Mouse (Mus musculus): ENCODE results near the gene Smpd4.

Smpd4 gene

DNA sequence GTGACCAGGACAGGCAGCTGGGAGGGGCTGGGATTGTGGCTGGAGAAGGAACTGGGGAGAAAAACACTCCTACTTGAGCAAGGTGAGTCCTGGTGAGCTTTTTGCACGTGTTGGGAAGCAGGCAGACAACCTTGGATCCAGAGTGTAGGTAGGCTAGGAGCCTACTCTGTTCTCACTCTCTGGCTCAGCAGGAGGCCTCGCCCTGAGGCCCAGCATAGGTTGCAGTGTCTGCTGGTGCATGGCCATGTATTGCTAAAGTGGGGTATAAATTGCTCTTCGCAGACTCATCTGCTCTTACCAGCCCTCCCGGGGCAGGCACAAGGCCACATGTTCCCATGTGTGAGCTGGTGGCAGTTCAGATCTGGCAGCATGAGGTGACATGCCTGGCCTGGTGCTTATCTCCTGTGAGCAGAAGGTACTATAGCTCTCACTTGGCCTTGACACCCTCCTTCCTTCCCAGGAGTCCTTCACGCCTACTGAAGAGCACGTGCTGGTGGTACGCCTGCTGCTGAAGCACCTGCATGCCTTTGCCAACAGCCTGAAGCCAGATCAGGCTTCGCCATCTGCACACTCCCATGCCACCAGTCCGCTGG lies 19.0 kb downstream of the Smpd4 start:
- DNase-seq (ENCODE audit: low spot score), result no peak

DNA sequence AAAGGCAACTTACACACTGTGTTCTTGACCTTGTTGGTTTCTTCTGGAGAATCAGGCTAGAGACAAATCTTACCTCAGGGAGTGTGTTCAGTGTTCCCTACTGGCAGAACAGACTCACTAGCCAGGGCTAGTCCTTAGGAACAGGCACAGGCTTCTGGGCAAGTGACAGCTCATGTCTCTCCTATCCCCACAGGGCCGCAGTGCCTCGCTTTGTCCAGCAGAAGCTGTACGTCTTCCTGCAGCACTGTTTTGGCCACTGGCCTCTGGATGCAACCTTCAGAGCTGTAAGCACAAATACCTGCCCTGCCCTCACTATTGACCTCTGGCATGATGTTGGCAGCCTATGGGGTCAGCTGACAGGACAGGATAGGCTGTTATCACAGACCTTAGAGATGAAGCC lies 19.9 kb downstream of the Smpd4 start:
- no peak for DNase-seq (ENCODE audit: low spot score)

DNA sequence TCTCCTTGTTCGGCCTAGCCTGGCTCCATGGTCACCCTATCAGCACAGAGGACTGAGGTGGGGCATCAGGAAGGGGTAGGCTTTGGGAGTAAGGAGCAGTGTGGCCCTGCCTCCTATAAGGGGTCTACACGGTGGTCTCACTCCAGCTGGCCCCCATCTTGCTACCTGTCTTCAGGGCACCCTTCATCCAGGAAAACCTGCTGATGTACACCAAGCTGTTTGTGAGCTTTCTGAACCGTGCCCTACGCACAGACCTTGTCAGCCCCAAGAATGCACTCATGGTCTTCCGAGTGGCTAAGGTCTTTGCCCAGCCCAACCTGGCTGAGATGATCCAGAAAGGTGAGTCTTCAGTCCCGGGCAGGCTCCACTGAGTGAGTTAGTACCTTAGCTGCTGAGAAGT lies 20.8 kb downstream of the Smpd4 start:
- DNase-seq (ENCODE audit: low spot score), result no peak

DNA sequence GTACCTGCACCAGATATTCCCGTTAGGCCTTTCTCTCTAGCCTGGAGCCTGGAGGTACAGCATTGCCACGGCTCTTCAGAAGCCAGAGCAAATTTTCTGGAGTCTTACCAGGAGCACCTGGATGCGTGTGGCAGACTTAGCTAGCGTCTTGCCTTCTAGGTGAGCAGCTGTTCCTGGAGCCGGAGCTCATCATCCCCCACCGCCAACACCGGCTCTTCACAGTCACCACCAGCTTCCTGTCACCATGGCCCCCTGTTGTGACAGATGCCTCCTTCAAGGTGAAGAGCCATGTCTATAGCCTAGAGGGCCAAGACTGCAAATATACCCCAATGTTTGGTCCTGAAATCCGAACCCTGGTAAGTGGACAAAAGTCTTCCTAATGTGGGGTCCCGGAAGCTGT lies 21.6 kb downstream of the Smpd4 start:
- DNase-seq (ENCODE audit: low spot score), result no peak

DNA sequence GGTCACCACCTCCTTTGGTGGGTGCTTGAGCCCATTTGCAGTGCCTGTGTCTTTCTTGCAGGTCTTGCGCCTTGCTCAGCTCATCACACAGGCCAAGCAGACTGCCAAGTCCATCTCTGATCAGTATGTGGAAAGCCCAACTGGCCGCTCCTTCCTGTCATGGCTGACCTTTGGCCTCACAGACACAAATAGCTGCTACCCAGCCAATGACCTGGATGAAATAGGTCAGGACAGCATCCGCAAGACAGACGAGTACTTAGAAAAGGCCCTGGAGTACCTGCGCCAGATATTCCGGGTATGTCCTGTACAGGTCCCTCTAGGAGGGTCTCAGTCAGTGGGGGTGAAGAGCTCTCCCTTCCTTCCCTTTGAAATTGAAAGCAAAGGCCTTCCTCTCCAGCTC lies 22.1 kb downstream of the Smpd4 start:
- no peak for DNase-seq (ENCODE audit: low spot score)

DNA sequence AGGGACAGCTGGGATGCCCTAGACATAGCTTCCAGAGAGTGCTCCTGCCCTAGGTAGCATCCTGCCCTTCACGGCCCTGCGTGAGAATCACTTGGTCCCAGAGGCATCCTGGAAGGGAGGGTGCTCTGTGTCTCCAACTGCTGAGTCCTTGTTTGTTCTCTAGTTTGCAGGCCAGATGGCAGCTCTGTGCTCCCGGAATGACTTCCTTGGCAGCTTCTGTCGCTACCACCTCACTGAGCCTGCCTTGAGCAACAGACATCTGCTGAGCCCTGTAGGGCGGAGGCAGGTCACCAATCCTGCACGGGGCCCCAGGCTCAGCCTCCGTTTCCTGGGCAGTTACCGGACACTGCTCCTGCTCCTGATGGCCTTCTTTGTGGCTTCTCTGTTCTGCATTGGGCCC lies 23.2 kb downstream of the Smpd4 start:
- DNase-seq (ENCODE audit: low spot score), result no peak

DNA sequence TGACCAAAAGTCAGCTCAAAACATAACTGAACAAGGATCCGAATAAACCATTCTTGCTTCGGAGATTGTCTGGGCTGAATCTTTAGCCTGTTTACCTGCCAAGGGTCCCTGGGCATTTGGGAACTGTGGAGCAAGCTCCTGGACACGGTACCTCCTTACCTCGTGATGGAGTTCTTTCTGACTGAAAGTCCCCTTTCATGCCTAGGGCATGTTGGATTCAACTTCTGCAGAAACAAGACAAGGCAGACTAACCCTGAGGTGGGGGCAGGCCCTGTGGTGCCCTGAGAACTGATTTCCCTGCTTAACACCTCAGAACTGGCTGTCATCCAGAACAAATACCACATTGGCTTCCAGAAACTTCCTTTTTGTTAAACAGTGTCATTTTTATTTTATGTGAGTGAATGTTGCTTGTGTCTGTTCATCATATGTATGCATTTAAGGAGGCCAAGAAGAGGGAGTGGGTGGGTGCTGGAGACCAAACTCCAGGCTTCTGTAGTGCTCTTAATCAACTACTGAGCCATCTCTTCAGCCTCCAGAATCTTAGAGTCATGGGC lies 24.4 kb downstream of the Smpd4 start:
- DNase-seq (ENCODE audit: low spot score), result no peak

DNA sequence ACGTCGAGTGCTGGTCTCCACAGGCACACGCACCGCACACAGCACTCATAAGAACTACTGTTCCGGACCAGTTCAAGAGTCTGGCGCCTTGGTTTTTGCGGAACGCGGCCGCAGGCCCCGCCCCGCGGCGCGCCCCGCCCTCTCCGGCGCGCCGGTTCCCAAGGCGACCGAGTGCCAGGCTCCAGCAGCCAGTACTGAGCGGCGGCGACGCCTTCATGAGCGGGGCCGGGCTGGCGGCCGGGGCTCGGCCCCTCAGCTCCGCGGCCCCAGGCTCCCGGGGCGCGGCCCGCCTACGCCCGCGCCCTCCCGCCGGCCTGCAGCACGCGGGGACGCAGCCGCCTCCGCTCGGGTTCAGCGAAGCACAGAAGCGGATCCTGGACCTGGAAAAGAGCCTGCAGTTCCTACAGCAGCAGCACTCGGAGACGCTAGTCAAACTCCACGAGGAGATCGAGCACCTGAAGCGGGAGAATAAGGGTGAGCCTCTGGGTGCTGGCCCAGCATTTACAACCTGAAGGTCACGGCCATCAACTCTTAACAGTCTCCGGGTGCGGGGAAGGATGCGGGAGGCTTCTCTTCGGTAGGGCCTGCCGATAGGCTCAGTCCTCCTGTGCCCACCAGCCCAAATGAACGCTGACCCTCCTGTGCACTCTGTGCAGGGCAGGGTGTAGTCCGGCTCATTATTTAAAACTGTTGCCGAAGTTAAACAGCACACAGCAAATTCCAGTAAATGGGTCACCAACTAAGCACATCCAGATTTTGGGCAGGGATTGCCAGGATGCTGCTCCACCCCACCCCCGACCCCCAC lies 27.4 kb downstream of the Smpd4 start, which contains the start of gene Ccdc74a:
Ccdc74a (plus strand) TSS at position 161 of the 805 bp plus-strand sequence.
- peak; percentile 80 for DNase-seq (ENCODE audit: low spot score)

DNA sequence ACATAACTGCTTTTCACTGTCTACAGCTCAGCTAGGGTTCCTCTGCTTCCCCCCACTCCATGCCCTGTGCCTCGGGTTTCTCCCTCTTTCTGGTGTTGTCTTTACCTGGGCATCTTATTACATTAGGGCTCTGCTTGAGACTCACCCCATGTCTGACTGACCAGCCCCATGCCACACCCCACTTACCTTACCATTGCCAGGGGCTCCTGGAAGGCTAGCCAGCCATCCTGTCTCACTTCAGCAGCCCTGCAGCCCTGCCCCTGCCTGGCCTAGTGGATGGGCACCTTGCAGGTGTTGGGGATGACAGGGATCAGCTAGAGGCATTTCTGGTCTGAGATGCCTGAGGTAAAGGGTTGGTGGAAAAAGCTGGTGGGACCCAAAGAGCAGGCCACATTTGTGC lies 28.0 kb downstream of the Smpd4 start:
- no peak for DNase-seq (ENCODE audit: low spot score)

DNA sequence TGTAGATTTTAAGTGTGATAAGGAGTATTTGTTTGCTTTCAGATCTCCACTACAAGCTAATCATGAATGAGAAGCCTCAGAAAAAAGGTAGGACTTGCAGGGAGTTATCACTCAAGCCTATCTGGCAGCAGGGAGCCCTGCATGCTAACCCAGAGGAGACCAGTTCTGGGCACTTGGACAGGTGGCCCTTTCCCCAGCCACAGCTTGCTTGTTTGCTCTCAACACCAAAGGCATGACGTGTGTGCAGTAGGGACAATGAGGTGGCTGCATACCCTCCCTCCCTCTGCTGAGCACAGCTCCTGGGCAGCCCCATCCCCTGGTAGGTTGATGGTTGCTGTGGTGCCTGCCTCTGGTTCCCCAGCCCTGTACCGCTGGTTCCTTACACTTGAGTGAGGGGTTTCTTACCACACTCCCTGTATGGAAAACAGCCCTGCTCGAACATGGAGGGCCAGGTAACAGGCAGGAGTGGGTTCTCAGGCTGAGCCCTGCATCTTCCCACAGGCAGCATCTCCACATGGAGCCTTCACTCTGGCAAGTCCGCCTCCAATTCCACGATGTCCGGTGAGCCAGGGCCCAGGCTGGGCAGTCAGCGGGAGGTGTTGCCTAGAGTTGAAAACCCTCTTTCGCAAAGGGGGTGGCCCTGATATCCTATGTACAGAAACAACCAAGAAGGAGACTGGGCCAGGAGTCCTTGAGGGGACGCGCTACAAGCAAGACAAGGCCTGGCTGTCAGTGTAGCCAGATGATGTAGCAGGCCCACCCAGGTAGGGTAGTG lies 28.6 kb downstream of the Smpd4 start:
- no peak for DNase-seq (ENCODE audit: low spot score)

DNA sequence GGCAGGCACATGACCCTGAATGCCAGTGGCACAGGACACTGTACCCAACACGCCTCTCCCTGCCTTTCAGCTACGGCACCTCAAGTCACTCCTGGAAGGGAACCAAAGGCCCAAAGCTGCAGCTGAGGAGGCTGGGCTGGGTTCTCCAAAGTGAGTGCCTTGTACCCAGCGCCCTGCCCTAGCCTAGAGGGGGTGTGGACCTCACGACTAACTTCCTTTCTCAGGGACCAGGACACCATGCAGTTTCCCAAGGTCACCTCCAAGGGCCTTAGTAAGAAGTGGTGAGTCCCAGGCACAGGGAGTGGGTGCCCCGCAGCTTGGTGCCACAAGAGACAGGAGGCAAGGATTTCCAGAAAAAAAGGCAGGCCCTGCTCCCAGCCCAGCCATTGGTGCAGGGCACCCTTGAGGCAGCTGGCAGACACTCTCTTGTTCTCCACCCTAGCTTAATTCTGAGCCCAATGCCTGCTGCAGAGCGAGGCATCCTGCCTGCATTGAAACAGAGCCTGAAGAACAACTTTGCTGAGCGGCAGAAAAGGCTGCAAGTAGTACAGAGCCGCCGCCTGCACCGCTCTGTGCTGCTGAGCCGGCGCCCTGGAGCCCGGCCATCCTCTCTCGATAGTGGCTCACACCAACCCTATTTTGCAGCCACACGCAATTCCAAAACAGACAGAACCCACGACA lies 30.9 kb downstream of the Smpd4 start:
- peak; percentile 24 for DNase-seq (ENCODE audit: low spot score)

DNA sequence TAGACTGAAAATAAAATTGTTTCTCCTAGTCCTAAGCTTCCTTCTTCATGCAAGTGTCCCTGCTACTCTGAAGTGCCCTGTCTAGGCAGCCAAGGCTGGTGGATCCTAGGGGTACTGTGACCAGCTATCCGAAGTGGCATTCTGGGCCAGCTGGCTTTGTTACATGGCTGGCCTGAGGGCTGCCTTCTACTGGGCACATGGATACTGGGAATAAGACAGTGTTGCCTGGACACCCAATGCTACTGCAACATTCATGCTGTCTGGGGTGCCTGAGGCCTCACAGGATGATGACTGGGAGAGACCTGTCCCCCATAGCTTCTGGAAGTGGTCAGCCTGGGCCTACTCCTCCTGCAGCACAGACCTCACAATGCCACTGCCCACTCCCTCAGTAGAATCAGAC lies 31.6 kb downstream of the Smpd4 start:
- no peak for DNase-seq (ENCODE audit: low spot score)

DNA sequence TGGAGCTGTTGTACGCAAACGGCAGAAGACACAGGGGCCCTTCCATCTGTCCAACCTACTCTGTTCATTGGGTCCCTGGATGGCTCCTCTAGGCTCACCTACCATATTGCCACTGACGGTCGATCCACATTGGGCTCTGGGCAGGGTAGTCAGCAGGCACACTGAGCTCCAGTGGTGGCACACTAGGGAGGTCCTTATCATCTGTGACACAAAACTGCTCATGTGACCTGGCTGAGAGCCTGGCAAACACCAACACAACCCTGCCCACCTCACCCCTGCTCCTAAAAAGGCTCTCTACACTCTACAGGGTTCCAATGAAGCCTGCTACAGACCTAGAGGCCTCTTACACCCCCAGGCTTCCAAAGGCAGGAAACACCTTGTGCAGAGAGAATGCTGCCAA lies 33.5 kb downstream of the Smpd4 start:
- no peak for DNase-seq (ENCODE audit: low spot score)

DNA sequence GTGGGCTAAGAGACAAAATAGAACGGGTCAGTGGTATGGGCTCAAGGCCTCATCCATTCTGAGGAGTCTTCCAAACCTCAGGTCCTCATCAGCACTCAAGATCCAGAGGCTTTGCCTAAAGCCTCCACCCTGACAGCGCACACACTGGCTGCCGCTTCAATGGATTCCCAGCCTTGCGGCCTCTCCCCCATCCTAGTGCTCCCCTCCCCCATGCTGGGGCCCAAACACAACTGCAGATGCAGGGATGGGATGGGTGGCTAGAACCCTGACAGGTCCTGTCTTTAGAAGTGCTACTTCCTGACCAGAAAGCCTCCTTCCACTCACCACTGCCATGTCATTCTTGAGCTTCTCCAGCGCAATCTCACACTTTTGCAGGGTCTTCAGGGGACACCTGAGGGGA lies 34.4 kb downstream of the Smpd4 start:
- no peak for DNase-seq (ENCODE audit: low spot score)

DNA sequence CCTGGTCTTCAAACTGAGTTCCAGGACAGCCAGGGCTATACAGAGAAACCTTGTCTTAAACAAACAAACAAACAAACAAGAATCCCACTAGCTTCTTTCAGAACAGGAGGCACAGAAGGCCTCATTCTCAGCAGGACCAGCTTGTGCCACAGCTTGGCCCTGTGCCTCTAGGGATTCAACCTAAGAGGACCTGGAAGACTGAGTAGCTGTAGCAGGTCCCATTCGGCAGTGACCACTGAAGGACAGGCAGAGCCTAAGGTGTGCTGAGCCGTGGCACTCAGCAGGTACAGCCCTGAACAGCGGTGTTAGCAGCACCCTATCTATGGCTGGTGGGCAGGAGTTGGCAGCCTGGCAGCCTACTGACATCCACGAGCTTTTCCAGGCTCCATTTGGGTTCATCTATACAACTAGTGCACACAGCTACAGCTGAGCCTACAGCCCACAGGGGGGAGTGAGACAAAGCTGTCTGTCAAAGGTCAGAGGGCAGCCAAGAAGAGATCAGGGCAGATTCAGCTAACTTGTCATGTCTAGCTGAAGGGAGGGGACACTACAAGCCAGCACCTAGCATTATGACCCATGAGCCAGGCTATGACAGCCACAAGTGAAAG lies 35.1 kb downstream of the Smpd4 start:
- DNase-seq (ENCODE audit: low spot score), result no peak

DNA sequence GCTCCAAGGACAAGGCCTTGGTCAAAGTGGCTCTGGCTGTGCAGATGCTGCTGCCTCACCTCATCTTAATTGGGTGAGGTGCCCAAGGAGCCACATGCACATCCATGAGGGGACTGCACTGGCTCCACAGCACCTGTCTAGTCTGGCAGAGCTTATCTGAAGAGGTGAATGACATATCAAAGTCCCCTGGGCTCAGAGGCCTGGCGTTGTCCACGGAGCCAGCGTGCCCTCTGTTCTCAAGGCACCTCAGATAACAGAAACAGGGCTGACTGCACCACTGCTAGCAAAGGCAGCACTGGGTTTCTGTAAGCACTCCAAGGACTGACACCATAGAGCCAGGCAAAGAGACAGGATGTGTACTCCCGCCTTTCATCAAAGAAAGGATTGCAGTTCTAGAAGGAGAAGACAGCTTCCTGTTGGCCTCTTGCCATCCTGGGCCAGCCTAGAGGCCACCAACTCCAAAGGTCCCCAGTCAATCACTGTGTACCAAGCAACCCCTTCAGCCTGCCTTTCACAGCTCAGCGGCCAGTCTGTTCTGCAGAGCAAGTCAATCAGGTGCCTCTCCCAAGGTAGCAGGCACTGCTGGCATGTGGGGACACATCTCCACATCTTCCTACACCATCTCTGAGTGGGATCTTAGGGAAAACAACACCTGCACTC lies 37.2 kb downstream of the Smpd4 start:
- no peak for DNase-seq (ENCODE audit: low spot score)

DNA sequence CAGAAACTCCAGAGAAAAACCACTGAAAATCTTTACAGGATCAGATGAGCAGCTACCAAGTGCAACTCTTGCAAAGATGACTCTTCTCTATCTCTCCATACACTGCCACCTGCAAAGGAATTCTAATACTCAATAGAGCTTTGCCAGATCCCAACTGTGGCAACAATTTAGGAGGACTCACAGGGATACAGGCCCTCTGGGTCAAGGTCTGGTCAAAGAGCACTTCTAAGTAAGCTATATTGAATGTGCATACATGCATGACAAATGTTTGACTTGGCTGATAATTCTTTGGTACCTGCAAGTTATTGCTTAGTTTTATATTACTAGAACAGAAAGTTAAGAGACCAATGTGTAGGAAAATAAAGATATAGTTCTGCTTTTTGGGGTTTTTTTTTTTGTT lies 46.4 kb downstream of the Smpd4 start:
- DNase-seq (ENCODE audit: low spot score), result no peak

DNA sequence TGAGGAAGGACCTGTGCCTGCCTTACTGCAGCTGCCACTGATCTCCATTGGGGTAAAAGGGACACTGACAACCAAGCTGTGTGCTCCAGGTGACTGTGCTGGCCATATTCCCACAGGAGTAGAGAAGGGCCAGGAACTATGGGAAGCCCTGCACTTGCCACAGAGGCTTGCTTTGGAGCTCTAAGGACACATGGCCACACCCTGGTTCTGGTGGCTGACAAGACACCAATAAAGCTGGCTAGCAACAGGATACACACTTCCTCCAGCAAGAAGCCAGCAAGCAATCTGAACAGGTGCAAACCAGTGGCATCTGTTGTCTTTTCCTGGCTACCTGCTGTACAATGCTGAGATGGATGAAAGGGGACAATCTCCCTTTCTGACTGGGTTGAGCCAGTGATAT lies 50.7 kb downstream of the Smpd4 start:
- DNase-seq (ENCODE audit: low spot score), result no peak

All from ovary, adult 18-20 months (tissue).